Mouse (Mus musculus): ENCODE results near the gene 2010111I01Rik.
"Not testable (repeated sequence)": the region's sequence is repeated elsewhere in the genome, so short reads cannot be mapped to it uniquely, and the experiment has no call there.

2010111I01Rik gene

GRCm38 (mm10) chr13:62955997-62956396 lies 8.7 kb upstream of the 2010111I01Rik start:
- no peak for DNase-seq (ENCODE audit: low spot score in 2 of 2)

DNA sequence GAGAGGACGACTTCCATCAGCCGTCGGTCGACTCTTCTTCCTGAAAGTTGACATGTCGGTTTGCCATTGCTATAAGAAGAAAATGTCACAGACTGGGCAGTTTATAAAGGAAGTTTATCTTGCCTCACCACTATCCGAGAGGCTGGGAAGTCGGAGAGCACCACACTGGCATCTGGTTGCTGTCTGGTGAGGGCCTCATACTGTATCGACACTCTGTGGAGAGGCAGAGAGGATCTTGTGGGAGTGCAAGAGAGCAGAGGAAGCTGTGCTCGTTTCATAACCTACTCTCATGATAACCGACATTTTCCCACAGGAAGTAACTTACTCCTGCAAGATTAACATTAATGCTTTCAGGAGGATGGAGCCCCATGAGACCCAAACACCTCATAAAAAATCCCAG lies 7.9 kb upstream of the 2010111I01Rik start:
- DNase-seq (ENCODE audit: low spot score in 2 of 2): no peak

DNA sequence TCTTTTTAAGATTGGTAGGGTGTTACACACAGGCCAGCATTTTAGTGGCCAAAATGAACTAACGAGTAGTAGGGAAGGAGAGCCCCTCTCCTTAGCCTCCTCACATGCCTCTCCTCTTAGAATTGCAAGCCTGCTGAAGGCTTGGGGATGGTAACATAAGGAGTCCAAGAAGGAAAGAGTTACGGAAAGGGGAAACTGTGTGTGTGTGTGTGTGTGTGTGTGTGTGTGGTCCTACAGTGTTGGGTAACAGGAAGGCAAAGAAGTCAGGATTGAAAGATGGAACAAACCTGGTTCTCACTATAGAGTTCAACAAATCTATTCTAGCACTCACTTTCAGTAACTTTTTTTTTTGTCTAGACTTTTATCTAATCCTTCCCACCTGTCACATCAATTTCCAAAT lies 1.3 kb upstream of the 2010111I01Rik start:
- DNase-seq (ENCODE audit: low spot score in 2 of 2): no peak

DNA sequence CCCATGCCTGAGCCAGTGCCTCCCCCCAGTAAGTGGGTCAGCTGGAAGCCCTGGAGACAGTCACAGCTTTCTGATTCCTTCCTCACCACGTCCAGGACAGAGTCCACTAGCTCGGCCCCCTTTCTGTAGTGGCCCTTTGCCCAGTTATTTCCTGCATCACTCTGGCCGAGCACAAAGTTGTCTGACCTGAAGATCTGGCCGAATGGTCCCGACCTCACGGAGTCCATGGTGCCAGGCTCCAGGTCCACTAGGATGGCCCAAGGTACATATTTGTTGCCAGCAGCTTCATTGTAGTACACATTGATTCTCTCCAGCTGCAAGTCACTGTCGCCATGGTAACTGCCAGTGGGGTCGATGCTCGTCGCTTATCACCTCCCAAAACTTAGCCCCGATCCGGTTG lies 3.5 kb downstream of the 2010111I01Rik start:
- no peak for DNase-seq (ENCODE audit: low spot score in 2 of 2)

DNA sequence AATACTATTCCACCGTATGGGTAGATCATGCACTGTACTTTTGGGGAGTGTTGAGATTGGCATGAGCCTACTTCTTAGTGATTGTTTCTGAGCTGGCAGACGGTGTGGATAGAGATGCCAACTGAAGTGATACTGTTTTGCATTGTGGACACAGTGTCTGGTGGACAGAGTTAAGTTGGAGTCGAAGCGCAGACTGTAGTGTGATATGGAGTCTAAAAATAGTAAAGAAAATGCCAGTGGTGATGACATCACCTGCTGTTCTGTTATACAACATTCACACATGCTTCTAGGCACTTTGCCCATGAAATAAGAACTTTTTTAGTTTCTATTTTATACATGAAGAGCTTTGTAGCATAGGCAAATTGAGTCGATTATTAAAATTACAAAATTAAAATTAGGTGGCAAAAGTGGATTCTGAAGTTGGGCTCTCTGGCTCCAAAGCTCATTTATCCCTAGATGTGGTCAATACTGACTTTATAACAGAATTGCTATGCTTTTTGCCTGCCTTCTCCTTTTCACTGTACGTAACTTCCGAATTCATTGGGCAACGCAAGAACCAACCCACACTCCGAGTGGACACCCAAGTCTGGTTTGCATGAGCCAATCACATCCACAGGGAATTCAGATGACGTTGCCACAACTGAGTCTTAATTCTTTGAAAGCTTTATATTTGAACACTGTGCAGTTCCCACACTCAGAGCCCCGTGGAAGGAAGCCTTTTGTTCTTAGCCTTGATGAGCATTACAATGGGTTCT lies 6.0 kb downstream of the 2010111I01Rik start:
- no peak for DNase-seq (ENCODE audit: low spot score in 2 of 2)

- no peak for DNase-seq (ENCODE audit: low spot score in 2 of 2)
These were observed 7.7 kb downstream of the 2010111I01Rik start for GRCm38 (mm10) chr13:62972403-62972802.

- DNase-seq (ENCODE audit: low spot score in 2 of 2): no peak
These were observed 8.4 kb downstream of the 2010111I01Rik start for GRCm38 (mm10) chr13:62973111-62973510.

- DNase-seq (ENCODE audit: low spot score in 2 of 2): no peak
These were observed 13.4 kb downstream of the 2010111I01Rik start for GRCm38 (mm10) chr13:62978104-62978503.

GRCm38 (mm10) chr13:62978784-62979183 lies 14.1 kb downstream of the 2010111I01Rik start:
- DNase-seq (ENCODE audit: low spot score in 2 of 2): no peak

DNA sequence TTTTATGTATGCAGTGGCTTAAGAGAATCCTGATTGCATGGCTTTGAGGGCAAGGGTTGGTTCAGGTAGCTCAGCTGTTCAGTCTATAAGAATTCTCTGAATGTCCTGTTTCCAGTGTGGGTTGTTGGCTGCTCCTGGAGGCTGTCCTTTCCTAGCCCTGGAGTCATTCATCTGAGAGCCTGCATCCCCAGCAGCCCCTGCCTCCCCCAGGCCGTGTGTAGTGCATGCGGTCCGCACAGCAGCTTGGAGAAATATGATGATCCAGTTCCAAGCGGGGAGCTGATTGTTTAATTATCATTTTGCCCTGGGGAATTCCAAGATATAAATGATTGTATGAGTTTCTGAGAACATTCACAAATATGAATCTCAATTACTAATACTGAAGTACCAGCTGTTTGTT lies 14.5 kb downstream of the 2010111I01Rik start:
- no peak for DNase-seq (ENCODE audit: low spot score in 2 of 2)

DNA sequence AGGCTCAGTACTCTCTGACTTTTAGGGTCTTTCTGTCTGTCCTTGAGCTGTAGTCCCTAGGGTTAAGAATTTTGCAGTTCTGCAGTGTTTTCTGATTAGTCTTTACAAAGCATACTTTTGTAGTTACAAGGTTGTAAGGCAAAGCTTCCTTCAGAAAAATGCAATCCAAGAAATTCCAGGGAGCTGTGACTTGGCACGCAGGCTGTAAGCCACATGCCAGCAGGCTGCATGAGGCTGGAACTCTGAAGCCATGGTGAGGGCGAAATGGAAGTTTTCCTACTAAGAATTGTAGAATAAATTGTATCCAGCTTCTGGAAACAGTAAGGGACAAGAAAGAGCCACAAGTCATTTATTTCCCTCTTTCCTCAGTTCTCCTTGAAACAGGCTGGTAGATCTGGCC lies 15.4 kb downstream of the 2010111I01Rik start:
- DNase-seq (ENCODE audit: low spot score in 2 of 2): no peak

- no peak for DNase-seq (ENCODE audit: low spot score in 2 of 2)
These were observed 19.8 kb downstream of the 2010111I01Rik start for GRCm38 (mm10) chr13:62984485-62984884.

- DNase-seq (ENCODE audit: low spot score in 2 of 2): no peak
These were observed 25.3 kb downstream of the 2010111I01Rik start for GRCm38 (mm10) chr13:62989891-62990490.

DNA sequence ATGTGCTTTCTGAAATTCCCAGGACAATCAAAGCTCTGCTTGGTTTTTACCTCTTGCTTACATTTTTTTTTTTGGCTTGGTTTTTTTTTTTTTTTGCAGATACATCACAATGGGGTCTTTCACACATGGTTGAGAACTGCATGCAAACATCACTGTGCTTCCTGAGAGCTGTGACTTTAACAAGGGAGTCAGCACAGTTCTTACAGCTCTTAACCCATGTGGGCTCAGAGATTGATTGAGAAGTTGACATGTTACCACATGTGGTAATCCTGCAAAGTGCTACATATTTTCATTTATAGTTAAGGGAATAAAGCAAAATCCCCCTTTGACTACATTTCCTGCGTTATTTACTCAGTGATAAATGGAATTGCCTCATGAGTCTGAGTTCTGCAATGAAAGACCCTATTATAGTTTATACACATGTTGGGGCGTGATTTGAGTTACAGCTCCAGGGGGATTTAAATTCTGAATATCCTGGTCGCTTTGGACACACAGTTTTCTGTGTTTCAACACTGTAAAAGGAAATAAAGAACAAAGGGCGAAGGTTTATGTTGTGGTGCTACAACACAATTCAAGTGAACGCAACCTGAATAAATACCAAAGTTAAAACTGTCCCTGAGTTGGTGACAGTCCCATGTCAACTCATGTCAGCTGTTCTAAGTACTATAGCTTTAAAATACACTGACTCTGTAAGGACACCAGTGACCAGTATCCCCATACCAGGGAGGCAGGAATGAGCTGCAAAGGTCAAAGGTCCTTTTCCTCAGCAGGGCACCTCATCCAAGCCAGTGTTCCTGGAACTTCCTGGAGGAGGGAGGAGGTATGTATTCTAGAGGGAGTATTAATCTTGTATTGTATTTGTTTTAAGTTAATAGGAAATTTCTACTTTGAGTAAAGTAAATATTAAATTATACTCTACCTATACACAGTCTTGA lies 29.1 kb downstream of the 2010111I01Rik start:
- DNase-seq (ENCODE audit: low spot score in 2 of 2): no peak

GRCm38 (mm10) chr13:62996767-62997166 lies 32.1 kb downstream of the 2010111I01Rik start:
- no peak for DNase-seq (ENCODE audit: low spot score in 2 of 2)

GRCm38 (mm10) chr13:63007491-63007890 lies 42.8 kb downstream of the 2010111I01Rik start:
- not testable (repeated sequence) for DNase-seq (ENCODE audit: low spot score in 2 of 2)

- DNase-seq (ENCODE audit: low spot score in 2 of 2): no peak
These were observed 45.8 kb downstream of the 2010111I01Rik start for GRCm38 (mm10) chr13:63010345-63011090.

DNA sequence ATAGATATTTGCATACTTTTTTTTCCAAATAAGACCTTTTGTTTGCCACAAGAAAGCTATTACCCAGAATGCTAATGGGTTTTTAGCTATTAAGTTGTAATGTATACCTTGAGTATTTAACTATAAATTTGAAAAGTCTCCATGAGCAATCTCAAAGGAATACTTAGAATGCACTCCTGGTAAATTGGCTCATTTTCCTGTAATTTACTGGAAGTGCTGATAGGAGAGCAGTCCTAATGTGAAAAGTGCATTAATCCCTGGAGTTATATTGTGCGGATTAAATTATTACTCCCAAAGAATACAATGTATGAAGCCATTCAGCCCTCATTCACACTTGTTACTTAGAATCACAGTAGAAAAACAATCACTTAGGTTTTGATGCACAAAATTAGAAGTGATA lies 49.7 kb downstream of the 2010111I01Rik start:
- no peak for DNase-seq (ENCODE audit: low spot score in 2 of 2)

- no peak for DNase-seq (ENCODE audit: low spot score in 2 of 2)
These were observed 50.7 kb downstream of the 2010111I01Rik start for GRCm38 (mm10) chr13:63015362-63015761.

GRCm38 (mm10) chr13:63016056-63016455 lies 51.4 kb downstream of the 2010111I01Rik start:
- no peak for DNase-seq (ENCODE audit: low spot score in 2 of 2)
